Mouse (Mus musculus): ENCODE data around the gene Gm21970. TPM values are rescaled to one million over a fixed set of nuclear protein-coding genes. Genes with fewer than 3 reads are reported as not detected.

The Gm21970 gene
- polyA plus RNA-seq, 2 experiments: 0.04 TPM; not detected in 1

GRCm38 (mm10) chr16:91376701-91377100, 14.8 kb upstream of the Gm21970 start:
- Histone ChIP-seq H3K4me1 (replicated peaks; ENCODE audit: control insufficient read depth in 2 of 2, insufficient read depth in 2 of 2, low read length in 1 of 2) (peaks cover 27 to 30% of the 10 kb centered on the region in 2 experiments), H3K27me3 (ENCODE audit: control insufficient read depth, insufficient read depth, low read length) (no peaks in the 10 kb centered on the region), H3K9ac (replicated peaks) (no peak overlapping the region), H3K27ac (no peak overlapping the region), H3K4me2 (ENCODE audit: low read depth) (no peak overlapping the region), H3K4me3 (ENCODE audit: insufficient read depth in 1 of 2, low read depth in 2 of 2, low read length in 2 of 2) (no peak overlapping the region), H3K36me3 (replicated peaks; ENCODE audit: control insufficient read depth, insufficient read depth, low read depth) (peaks cover 17% of the 10 kb centered on the region), H3K9me3 (ENCODE audit: control insufficient read depth, low read length) (no peaks in the 10 kb centered on the region)
- TF ChIP-seq CTCF (IDR thresholded peaks at IDR 0.05; ENCODE audit: low read depth): no peak
- no peak for TF ChIP-seq EP300 (IDR thresholded peaks at IDR 0.05; ENCODE audit: low read depth)
- DNase-seq (ENCODE audit: low read depth in 3 of 3, low spot score in 3 of 3): no peak
- WGBS (ENCODE audit: insufficient replicate concordance): 89% methylated on average over 10 of the region's 10 CpGs
- no peak for ATAC-seq (ENCODE audit: insufficient read depth)

- H3K4me2 ChIP-seq (ENCODE audit: low read depth): no peak overlapping the region
- no peak overlapping the region for H3K27ac ChIP-seq
- H3K9ac ChIP-seq (replicated peaks): no peak overlapping the region
- DNase-seq (ENCODE audit: low read depth in 3 of 3, low spot score in 3 of 3): no peak
- H3K27me3 ChIP-seq (ENCODE audit: control insufficient read depth, insufficient read depth, low read length): no peaks in the 10 kb centered on the region
- peaks cover 27 to 29% of the 10 kb centered on the region in 2 experiments for H3K4me1 ChIP-seq (replicated peaks; ENCODE audit: control insufficient read depth in 2 of 2, insufficient read depth in 2 of 2, low read length in 1 of 2)
- peaks cover 22% of the 10 kb centered on the region for H3K36me3 ChIP-seq (replicated peaks; ENCODE audit: control insufficient read depth, insufficient read depth, low read depth)
- no peak for ATAC-seq (ENCODE audit: insufficient read depth)
- no peak overlapping the region for H3K4me3 ChIP-seq (ENCODE audit: insufficient read depth in 1 of 2, low read depth in 2 of 2, low read length in 2 of 2)
- TF ChIP-seq CTCF (IDR thresholded peaks at IDR 0.05; ENCODE audit: low read depth) (no peak), EP300 (IDR thresholded peaks at IDR 0.05; ENCODE audit: low read depth) (no peak)
- no peaks in the 10 kb centered on the region for H3K9me3 ChIP-seq (ENCODE audit: control insufficient read depth, low read length)
- 74% methylated on average over 17 of the region's 17 CpGs for WGBS (ENCODE audit: insufficient replicate concordance)
These were observed 13.0 kb upstream of the Gm21970 start for GRCm38 (mm10) chr16:91378431-91378986.

- no peak for ATAC-seq (ENCODE audit: insufficient read depth)
- Histone ChIP-seq H3K4me3 (ENCODE audit: insufficient read depth in 1 of 2, low read depth in 2 of 2, low read length in 2 of 2) (no peak overlapping the region), H3K27ac (no peak overlapping the region; the same call in none of the 2 replicates), H3K9ac (replicated peaks) (no peak overlapping the region), H3K4me2 (ENCODE audit: low read depth) (no peak overlapping the region), H3K9me3 (ENCODE audit: control insufficient read depth, low read length) (no peaks in the 10 kb centered on the region), H3K36me3 (replicated peaks; ENCODE audit: control insufficient read depth, insufficient read depth, low read depth) (peaks cover 27% of the 10 kb centered on the region), H3K4me1 (replicated peaks; ENCODE audit: control insufficient read depth in 2 of 2, insufficient read depth in 2 of 2, low read length in 1 of 2) (peaks cover 25 to 26% of the 10 kb centered on the region in 2 experiments), H3K27me3 (ENCODE audit: control insufficient read depth, insufficient read depth, low read length) (no peaks in the 10 kb centered on the region)
- 60% methylated on average over 9 of the region's 9 CpGs for WGBS (ENCODE audit: insufficient replicate concordance)
- TF ChIP-seq EP300 (IDR thresholded peaks at IDR 0.05; ENCODE audit: low read depth) (no peak), CTCF (IDR thresholded peaks at IDR 0.05; ENCODE audit: low read depth) (no peak)
- no peak for DNase-seq (ENCODE audit: low read depth in 3 of 3, low spot score in 3 of 3)
These were observed 12.5 kb upstream of the Gm21970 start for GRCm38 (mm10) chr16:91378991-91379390.

GRCm38 (mm10) chr16:91379412-91379811, 12.1 kb upstream of the Gm21970 start:
- Histone ChIP-seq H3K27ac (no peak overlapping the region; the same call in none of the 2 replicates), H3K9me3 (ENCODE audit: control insufficient read depth, low read length) (no peaks in the 10 kb centered on the region), H3K9ac (replicated peaks) (no peak overlapping the region), H3K36me3 (replicated peaks; ENCODE audit: control insufficient read depth, insufficient read depth, low read depth) (peaks cover 31% of the 10 kb centered on the region), H3K27me3 (ENCODE audit: control insufficient read depth, insufficient read depth, low read length) (no peaks in the 10 kb centered on the region), H3K4me3 (ENCODE audit: insufficient read depth in 1 of 2, low read depth in 2 of 2, low read length in 2 of 2) (no peak overlapping the region), H3K4me1 (replicated peaks; ENCODE audit: control insufficient read depth in 2 of 2, insufficient read depth in 2 of 2, low read length in 1 of 2) (peaks cover 20 to 24% of the 10 kb centered on the region in 2 experiments), H3K4me2 (ENCODE audit: low read depth) (no peak overlapping the region)
- ATAC-seq (ENCODE audit: insufficient read depth) (no peak), DNase-seq (ENCODE audit: low read depth in 3 of 3, low spot score in 3 of 3) (no peak)
- TF ChIP-seq EP300 (IDR thresholded peaks at IDR 0.05; ENCODE audit: low read depth): no peak
- no peak for TF ChIP-seq CTCF (IDR thresholded peaks at IDR 0.05; ENCODE audit: low read depth)
- 75% methylated on average over 3 of the region's 3 CpGs for WGBS (ENCODE audit: insufficient replicate concordance)

GRCm38 (mm10) chr16:91380151-91380550, 11.4 kb upstream of the Gm21970 start:
- 28% methylated on average over 5 of the region's 5 CpGs for WGBS (ENCODE audit: insufficient replicate concordance)
- Histone ChIP-seq H3K9me3 (ENCODE audit: control insufficient read depth, low read length) (no peaks in the 10 kb centered on the region), H3K27me3 (ENCODE audit: control insufficient read depth, insufficient read depth, low read length) (no peaks in the 10 kb centered on the region), H3K9ac (replicated peaks) (0 out of 2 replicates have a peak overlapping the region, but pooled peaks have one; percentile 2), H3K4me1 (replicated peaks; ENCODE audit: control insufficient read depth in 2 of 2, insufficient read depth in 2 of 2, low read length in 1 of 2) (peaks cover 15 to 18% of the 10 kb centered on the region in 2 experiments), H3K27ac (peak overlapping the region; percentile 9; the same call in 1 of the 2 replicates), H3K4me2 (ENCODE audit: low read depth) (no peak overlapping the region), H3K4me3 (ENCODE audit: insufficient read depth in 1 of 2, low read depth in 2 of 2, low read length in 2 of 2) (no peak overlapping the region), H3K36me3 (replicated peaks; ENCODE audit: control insufficient read depth, insufficient read depth, low read depth) (peaks cover 36% of the 10 kb centered on the region)
- peak; percentile 74; the same call in 1 of the 2 replicates for ATAC-seq (ENCODE audit: insufficient read depth)
- DNase-seq (ENCODE audit: low read depth in 3 of 3, low spot score in 3 of 3): peak in 1 of 3 experiments; percentile 53
- no peak for TF ChIP-seq EP300 (IDR thresholded peaks at IDR 0.05; ENCODE audit: low read depth)
- no peak for TF ChIP-seq CTCF (IDR thresholded peaks at IDR 0.05; ENCODE audit: low read depth)

Data from liver, embryonic 14.5 days (tissue).